17 mouse cellular contexts compared by ENCODE assay signal in the genomic region with DNA sequence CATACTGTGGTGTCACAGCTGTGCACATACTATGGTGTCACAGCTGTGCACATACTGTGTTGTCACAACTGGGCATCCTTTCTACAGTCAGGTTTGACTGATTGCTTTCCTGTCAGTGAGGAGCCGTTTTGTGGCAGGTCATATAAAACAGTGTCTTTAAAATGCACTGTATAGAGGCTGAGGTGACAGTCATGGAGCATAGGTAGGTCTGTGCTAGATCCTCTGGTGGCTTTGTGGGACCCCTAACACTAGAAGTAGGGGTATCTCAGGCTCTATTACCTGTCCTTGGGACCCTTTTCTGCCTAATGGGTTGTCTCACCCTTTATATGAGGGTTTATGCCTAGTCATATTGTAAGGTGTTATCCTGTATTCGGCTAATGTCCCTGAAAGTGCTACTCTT.
"Had no signal": no experiment of that assay in that cellular context is flagged by ENCODE, and none has a peak within 500 bp of the region (broad histone marks: within the 10 kb centered on the region; RNA-seq: fewer than 3 reads in every experiment).

No protein-coding gene starts in this region.

- H3K4me3 ChIP-seq: midbrain, embryonic 12.5 days; myocyte; neural tube, embryonic 13.5 days; neural tube, embryonic 15.5 days had no signal

- H3K36me3 ChIP-seq: midbrain, embryonic 12.5 days; neural tube, embryonic 13.5 days; neural tube, embryonic 15.5 days had no signal

- H3K9ac ChIP-seq: liver, embryonic 14.5 days; lung, embryonic 14.5 days; midbrain, embryonic 12.5 days; neural tube, embryonic 13.5 days; neural tube, embryonic 15.5 days had no signal

- H3K9me3 ChIP-seq: midbrain, embryonic 12.5 days; neural tube, embryonic 13.5 days; neural tube, embryonic 15.5 days had no signal

- DNase-seq: lung, adult 18-20 months; lung, embryonic 14.5 days; lung, postnatal 10 days; lung, postnatal 4 days; retina, postnatal 1 day; right cerebral cortex, adult 18-20 months; right cerebral cortex, postnatal 25 days; right cerebral cortex, postnatal 4 days; spleen, adult 18-20 months; thymus, adult 18-20 months; thymus, postnatal 14 days; thymus, postnatal 36 days had no signal

- H3K4me2 ChIP-seq: lung, embryonic 14.5 days; midbrain, embryonic 12.5 days; neural tube, embryonic 13.5 days; neural tube, embryonic 15.5 days had no signal

- H3K27ac ChIP-seq: liver, embryonic 14.5 days; midbrain, embryonic 12.5 days; neural tube, embryonic 13.5 days; neural tube, embryonic 15.5 days had no signal

- H3K27me3 ChIP-seq: neural tube, embryonic 13.5 days; neural tube, embryonic 15.5 days had no signal
